Mouse (Mus musculus) kidney, adult 2 months (tissue): ENCODE measurements at regions not wholly inside any gene's neighbourhood (a gene's known extent, or its start where the extent isn't known, plus 50 kb on each side); places are given as distances from the start of the nearest gene placed in this dataset.

Experiments used
- DNase-seq: peaks from one replicate; pipeline ENCODE4 v3.0.0; 2021
- H3K27ac ChIP-seq: fragments of 200-500 bp; 2 replicates; pipeline ENCODE4 v1.5.1; 2012; ENCODE audit warnings: low read depth, low read length, control low read depth, inconsistent platforms; ENCODE audit not compliant: insufficient read depth
- H3K27me3 ChIP-seq: fragments of 200-500 bp; replicated peaks from 2 replicates; pipeline ENCODE4 v1.6.1; 2012; ENCODE audit warnings: mild to moderate bottlenecking, moderate library complexity, low read length, inconsistent platforms; ENCODE audit not compliant: control insufficient read depth, insufficient read depth
- H3K36me3 ChIP-seq: fragments of 200-500 bp; 2 replicates; pipeline ENCODE4 v1.6.1; 2012; ENCODE audit warnings: mild to moderate bottlenecking, moderate library complexity, low read length, inconsistent platforms; ENCODE audit not compliant: control insufficient read depth, insufficient read depth
- H3K4me1 ChIP-seq: fragments of 200-500 bp; 2 replicates; pipeline ENCODE4 v1.6.1; 2011; ENCODE audit warnings: low read length; ENCODE audit not compliant: control insufficient read depth, insufficient read depth
- H3K4me3 ChIP-seq: fragments of 200-500 bp; 2 replicates; pipeline ENCODE4 v1.5.1; 2011; ENCODE audit warnings: mild to moderate bottlenecking, low read depth, low read length, control low read depth; ENCODE audit not compliant: insufficient read depth
- CTCF ChIP-seq: fragments of 200-500 bp; conservative IDR thresholded peaks from 2 replicates; pipeline ENCODE4 v1.5.1; 2011; ENCODE audit warnings: low read depth, mild to moderate bottlenecking, control low read depth, low read length, moderate library complexity, mixed read lengths; ENCODE audit not compliant: insufficient read depth, insufficient read length
- POLR2A ChIP-seq: fragments of 200-500 bp; IDR thresholded peaks from one replicate; pipeline ENCODE4 v1.6.1; 2011; ENCODE audit warnings: low read depth, low read length, control low read depth
- WGBS: fragments of 180-500 bp; shearing (Covaris S2); methylation state at CpG from one replicate; pipeline ENCODE4 v1.1.7; 2018; 5-methylcytosine and 5-hydroxymethylcytosine counted together

GRCm38 (mm10) chr13:5313297-5313696 lies 548.0 kb upstream of the Klf6 start:
- 74% methylated on average over 2 of the region's 2 CpGs for WGBS

GRCm38 (mm10) chr13:5315011-5315410 lies 546.3 kb upstream of the Klf6 start:
- Histone ChIP-seq H3K27me3 (no peaks in the 10 kb centered on the region), H3K36me3 (no peaks in the 10 kb centered on the region), H3K4me1 (no peaks in the 10 kb centered on the region), H3K27ac (no peak overlapping the region), H3K4me3 (no peak overlapping the region)
- peak; percentile 61 for DNase-seq
- 57% methylated on average over 1 of the region's 1 CpGs for WGBS
- TF ChIP-seq POLR2A, result no peak
- no peak for TF ChIP-seq CTCF

More at GRCm38 (mm10) chr13:5313297-5313696, 548.0 kb upstream of the Klf6 start:
- Histone ChIP-seq H3K27ac (no peak overlapping the region), H3K4me3 (no peak overlapping the region), H3K4me1 (0 out of 2 replicates have a peak, but pooled peaks cover 4% of the 10 kb centered on the region), H3K27me3 (no peaks in the 10 kb centered on the region), H3K36me3 (no peaks in the 10 kb centered on the region)
- TF ChIP-seq CTCF (no peak), POLR2A (no peak)
- DNase-seq, result no peak

GRCm38 (mm10) chr13:5317941-5318856 lies 543.1 kb upstream of the Klf6 start:
- H3K27me3 ChIP-seq, result no peaks in the 10 kb centered on the region
- H3K4me3 ChIP-seq, result no peak overlapping the region
- no peaks in the 10 kb centered on the region for H3K4me1 ChIP-seq
- WGBS, result 68% methylated on average over 5 of the region's 5 CpGs
- no peak for DNase-seq
- H3K27ac ChIP-seq, result no peak overlapping the region
- no peak for TF ChIP-seq POLR2A
- no peak for TF ChIP-seq CTCF
- no peaks in the 10 kb centered on the region for H3K36me3 ChIP-seq

- TF ChIP-seq CTCF, result no peak
- no peak for TF ChIP-seq POLR2A
- Histone ChIP-seq H3K4me3 (no peak overlapping the region), H3K27ac (no peak overlapping the region), H3K27me3 (no peaks in the 10 kb centered on the region), H3K36me3 (no peaks in the 10 kb centered on the region), H3K4me1 (no peaks in the 10 kb centered on the region)
- no peak for DNase-seq
- 47% methylated on average over 4 of the region's 4 CpGs for WGBS
Observed at GRCm38 (mm10) chr13:5345712-5346111, 515.6 kb upstream of the Klf6 start.

- WGBS, result 55% methylated on average over 6 of the region's 6 CpGs
- Histone ChIP-seq H3K4me1 (no peaks in the 10 kb centered on the region), H3K4me3 (no peak overlapping the region), H3K27ac (no peak overlapping the region), H3K27me3 (no peaks in the 10 kb centered on the region), H3K36me3 (no peaks in the 10 kb centered on the region)
- TF ChIP-seq POLR2A (no peak), CTCF (no peak)
- DNase-seq, result no peak
Observed at GRCm38 (mm10) chr13:5347503-5348469, 513.5 kb upstream of the Klf6 start.

- no peak overlapping the region for H3K27ac ChIP-seq
- no peak for TF ChIP-seq POLR2A
- H3K4me3 ChIP-seq, result no peak overlapping the region
- no peaks in the 10 kb centered on the region for H3K36me3 ChIP-seq
- no peak for DNase-seq
- no peaks in the 10 kb centered on the region for H3K4me1 ChIP-seq
- no peaks in the 10 kb centered on the region for H3K27me3 ChIP-seq
- 85% methylated on average over 7 of the region's 7 CpGs for WGBS
Observed at GRCm38 (mm10) chr13:5367058-5367797, 494.1 kb upstream of the Klf6 start.

- no peaks in the 10 kb centered on the region for H3K36me3 ChIP-seq
- H3K4me3 ChIP-seq, result no peak overlapping the region
- TF ChIP-seq POLR2A, result no peak
- no peak for TF ChIP-seq CTCF
- no peaks in the 10 kb centered on the region for H3K27me3 ChIP-seq
- H3K4me1 ChIP-seq, result no peaks in the 10 kb centered on the region
- 75% methylated on average over 8 of the region's 8 CpGs for WGBS
- DNase-seq, result no peak
- no peak overlapping the region for H3K27ac ChIP-seq
Observed at GRCm38 (mm10) chr13:5370007-5370406, 491.3 kb upstream of the Klf6 start.
